Mouse (Mus musculus) heart, postnatal 0 days (tissue): ENCODE data around the gene Casq2.

ENCODE experiments used
- CTCF ChIP-seq: IDR thresholded peaks from 2 replicates; pipeline ENCODE4 v1.5.1; 2016; ENCODE audit warnings: antibody characterized with exemption, control low read depth, low read depth
- EP300 ChIP-seq: IDR thresholded peaks from 2 replicates; pipeline ENCODE4 v1.6.1; 2016; ENCODE audit warnings: antibody characterized with exemption, low read depth

DNA sequence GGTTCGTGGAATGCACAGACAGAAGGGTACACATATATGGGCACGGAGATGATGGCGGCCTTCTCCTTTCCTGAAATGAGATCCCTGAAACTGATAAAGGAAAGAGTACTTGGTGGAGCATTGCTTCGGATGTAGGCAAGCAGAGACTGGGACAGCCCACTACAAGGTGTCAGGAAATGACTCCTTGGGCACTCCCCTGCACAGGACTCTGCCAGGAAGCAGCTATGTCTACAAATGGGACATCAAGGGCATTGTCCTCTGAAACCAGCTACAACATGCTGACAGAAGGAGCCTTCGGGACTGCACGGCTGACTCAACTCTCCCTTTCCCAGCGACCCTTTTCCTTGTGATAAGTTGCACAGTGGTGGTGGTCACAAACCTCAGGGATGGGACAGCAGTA is 70.5 kb downstream of the Casq2 start:
- TF ChIP-seq CTCF (no peak), EP300 (no peak)
